Mouse (Mus musculus) erythroblast, embryonic 14.5 days (primary cell): Measurements from ENCODE around the gene Cyp4f37.

Experiments
- GATA1 ChIP-seq: IDR thresholded peaks from 2 replicates; pipeline ENCODE4 v1.6.1; 2012; ENCODE audit warnings: low read length, inconsistent platforms, mixed read lengths
- TAL1 ChIP-seq: IDR thresholded peaks from 3 replicates; pipeline ENCODE4 v1.6.1; 2012; ENCODE audit warnings: low read length, inconsistent platforms, mixed read lengths

DNA sequence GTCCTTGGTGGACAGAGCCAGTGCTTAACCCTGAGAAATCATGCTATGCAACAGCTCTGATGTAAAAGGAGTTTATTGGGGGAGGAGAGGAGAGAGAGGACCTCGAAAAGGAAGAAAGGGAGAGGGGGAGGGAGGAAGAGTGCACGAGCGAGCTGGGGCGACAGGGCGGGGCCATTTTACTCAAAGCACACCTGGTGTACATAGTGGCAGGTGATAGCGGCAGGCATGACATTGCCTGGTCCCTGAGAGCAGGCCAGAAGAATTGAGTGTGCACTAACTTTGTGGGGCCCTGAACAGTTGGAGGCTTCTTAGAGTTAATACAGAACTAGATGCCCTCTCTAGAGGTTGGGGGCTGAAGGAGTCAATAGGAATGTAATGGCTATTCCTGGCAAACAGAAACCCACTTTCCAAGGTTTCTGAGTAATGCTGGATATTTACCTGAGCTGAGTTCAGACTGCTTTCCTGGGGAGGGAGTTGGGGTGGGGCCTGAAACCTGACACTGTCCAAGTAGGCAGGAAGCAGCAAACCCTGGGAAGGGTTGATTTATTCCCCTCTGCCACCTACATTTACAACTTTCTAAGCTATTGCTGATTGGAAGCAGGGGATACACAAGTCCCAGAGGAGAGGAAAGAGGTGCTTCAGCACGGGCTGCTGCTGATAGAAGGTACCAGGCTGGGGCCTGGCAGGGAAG lies 43.5 kb upstream of the Cyp4f37 start:
- TF ChIP-seq GATA1 (no peak), TAL1 (no peak)
